Mouse (Mus musculus): ENCODE data around the gene Tnfsfm13. TPM values are rescaled to one million over a fixed set of nuclear protein-coding genes. Genes with fewer than 3 reads are reported as not detected.

The Tnfsfm13 gene
- polyA plus RNA-seq, 1 experiment = 1.6 TPM

DNA sequence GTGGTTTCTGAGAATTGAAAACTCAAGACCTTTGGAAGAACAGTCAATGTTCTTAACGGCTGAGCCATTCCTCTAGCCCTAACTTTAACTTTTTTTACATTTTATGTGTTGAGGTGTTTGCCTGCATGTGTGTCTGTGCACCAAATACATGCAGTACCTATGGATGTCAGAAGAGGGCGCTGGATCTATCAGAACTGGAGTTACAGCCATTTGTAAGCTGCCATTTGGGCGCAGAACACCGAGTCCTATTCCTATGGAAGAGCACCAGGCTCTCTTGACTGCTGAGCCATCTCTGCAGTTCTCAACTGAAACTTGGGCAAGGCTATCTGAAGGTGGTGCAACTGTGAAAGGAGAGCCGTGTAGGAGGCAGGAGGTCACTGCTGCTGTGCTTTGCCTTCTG is 2.7 kb upstream of the Tnfsfm13 start:
- no peak overlapping the region for H3K4me2 ChIP-seq (ENCODE audit: low read depth)
- no peak for TF ChIP-seq TCF12 (IDR thresholded peaks at IDR 0.05; ENCODE audit: insufficient read depth, poor library complexity, severe bottlenecking)
- TF ChIP-seq MYOD1 (IDR thresholded peaks at IDR 0.05; ENCODE audit: control insufficient read depth in 1 of 3, insufficient read length in 2 of 3, low read depth in 2 of 3) = no peak
- no peak for TF ChIP-seq POLR2AphosphoS2 (IDR thresholded peaks at IDR 0.05; ENCODE audit: insufficient read length, low read depth)
- no peak for TF ChIP-seq SRF (IDR thresholded peaks at IDR 0.05; ENCODE audit: control insufficient read depth, insufficient read length, low read depth)
- TF ChIP-seq CEBPB (IDR thresholded peaks at IDR 0.05; ENCODE audit: insufficient read depth, poor library complexity, severe bottlenecking) = no peak
- TF ChIP-seq TCF3 (IDR thresholded peaks at IDR 0.05; ENCODE audit: insufficient read length, low read depth) = no peak
- no peak for TF ChIP-seq REST (IDR thresholded peaks at IDR 0.05; ENCODE audit: insufficient read depth, insufficient read length)
- TF ChIP-seq MYOG (IDR thresholded peaks at IDR 0.05; ENCODE audit: control insufficient read depth in 1 of 3, insufficient read depth in 1 of 3, insufficient read length in 2 of 3, low read depth in 2 of 3) = no peak
- TF ChIP-seq E2F4 (IDR thresholded peaks at IDR 0.05; ENCODE audit: insufficient read depth) = no peak
- no peak for TF ChIP-seq POLR2A (IDR thresholded peaks at IDR 0.05; ENCODE audit: insufficient read length, low read depth)
- no peak for TF ChIP-seq MAX (IDR thresholded peaks at IDR 0.05; ENCODE audit: low read depth)
- TF ChIP-seq USF1 (IDR thresholded peaks at IDR 0.05; ENCODE audit: low read depth) = no peak

DNA sequence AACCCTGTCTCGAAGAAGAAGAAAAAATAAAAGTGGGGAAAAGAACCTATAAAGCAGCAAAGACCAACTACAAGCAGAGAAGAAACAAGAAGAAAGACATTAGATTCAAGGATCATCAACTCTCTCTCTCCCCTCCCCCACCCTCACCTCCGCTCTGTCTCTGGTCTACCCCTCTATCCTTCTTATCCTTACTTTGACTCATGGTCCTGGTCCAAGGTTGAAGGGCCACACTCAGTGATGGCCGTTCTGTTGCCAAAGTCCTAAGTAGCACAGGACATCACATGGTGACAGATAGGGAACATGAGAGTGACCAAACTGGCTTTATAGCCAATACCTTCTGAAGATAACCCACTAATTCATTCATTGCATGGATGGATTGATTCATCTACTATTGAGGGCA is 1.5 kb upstream of the Tnfsfm13 start:
- no peak overlapping the region for H3ac ChIP-seq (ENCODE audit: control insufficient read depth, insufficient read length)
- TF ChIP-seq USF1 (IDR thresholded peaks at IDR 0.05; ENCODE audit: low read depth) = no peak
- no peak for TF ChIP-seq REST (IDR thresholded peaks at IDR 0.05; ENCODE audit: insufficient read depth, insufficient read length)
- TF ChIP-seq TCF12 (IDR thresholded peaks at IDR 0.05; ENCODE audit: insufficient read depth, poor library complexity, severe bottlenecking) = no peak
- no peak for TF ChIP-seq CEBPB (IDR thresholded peaks at IDR 0.05; ENCODE audit: insufficient read depth, poor library complexity, severe bottlenecking)
- TF ChIP-seq E2F4 (IDR thresholded peaks at IDR 0.05; ENCODE audit: insufficient read depth) = no peak
- no peaks in the 10 kb centered on the region for H3K27me3 ChIP-seq (ENCODE audit: control insufficient read depth, insufficient read depth, insufficient read length)
- no peak overlapping the region for H3K4me2 ChIP-seq (ENCODE audit: low read depth)
- H3K79me2 ChIP-seq (ENCODE audit: control insufficient read depth, insufficient read depth) = no peaks in the 10 kb centered on the region
- no peaks in the 10 kb centered on the region for H3K36me3 ChIP-seq (ENCODE audit: control insufficient read depth, insufficient read depth)
- no peak overlapping the region for H3K4me3 ChIP-seq

More for the DNA sequence above, 2.7 kb upstream of the Tnfsfm13 start:
- no peaks in the 10 kb centered on the region for H3K79me2 ChIP-seq (ENCODE audit: control insufficient read depth, insufficient read depth)
- no peaks in the 10 kb centered on the region for H3K36me3 ChIP-seq (ENCODE audit: control insufficient read depth, insufficient read depth)
- H3ac ChIP-seq (ENCODE audit: control insufficient read depth, insufficient read length) = no peak overlapping the region
- no peaks in the 10 kb centered on the region for H3K27me3 ChIP-seq (ENCODE audit: control insufficient read depth, insufficient read depth, insufficient read length)
- no peak overlapping the region for H3K4me3 ChIP-seq

DNA sequence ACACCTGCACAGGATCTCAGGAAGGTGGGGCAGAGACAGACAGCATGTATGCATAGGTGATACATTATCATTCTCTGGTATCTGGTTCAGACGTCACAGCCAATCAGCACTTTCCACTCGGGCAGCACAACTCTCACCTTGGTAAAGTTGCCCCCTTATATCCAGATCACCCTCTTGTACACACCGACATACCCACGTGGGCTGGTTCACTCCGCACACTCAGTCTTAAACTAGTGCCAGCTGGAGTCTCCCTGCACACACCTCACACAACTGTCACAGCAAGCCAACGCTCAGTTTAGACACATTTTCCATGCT is 895 bp downstream of the Tnfsfm13 start:
- Histone ChIP-seq H3K27me3 (ENCODE audit: control insufficient read depth, insufficient read depth, insufficient read length) (no peaks in the 10 kb centered on the region), H3K4me2 (ENCODE audit: low read depth) (peak overlapping the region; percentile 67), H3K79me2 (ENCODE audit: control insufficient read depth, insufficient read depth) (no peaks in the 10 kb centered on the region), H3K4me3 (peak overlapping the region; percentile 11), H3ac (ENCODE audit: control insufficient read depth, insufficient read length) (peak overlapping the region; percentile 11), H3K36me3 (ENCODE audit: control insufficient read depth, insufficient read depth) (no peaks in the 10 kb centered on the region)
- TF ChIP-seq TCF12 (IDR thresholded peaks at IDR 0.05; ENCODE audit: insufficient read depth, poor library complexity, severe bottlenecking) (no peak), USF1 (IDR thresholded peaks at IDR 0.05; ENCODE audit: low read depth) (no peak), MAX (IDR thresholded peaks at IDR 0.05; ENCODE audit: low read depth) (no peak)

- Histone ChIP-seq H3K27me3 (ENCODE audit: control insufficient read depth, insufficient read depth, insufficient read length) (no peaks in the 10 kb centered on the region), H3K4me3 (no peak overlapping the region), H3K36me3 (ENCODE audit: control insufficient read depth, insufficient read depth) (no peaks in the 10 kb centered on the region), H3K79me2 (ENCODE audit: control insufficient read depth, insufficient read depth) (no peaks in the 10 kb centered on the region), H3K4me2 (ENCODE audit: low read depth) (no peak overlapping the region), H3ac (ENCODE audit: control insufficient read depth, insufficient read length) (no peak overlapping the region)
- no peak for TF ChIP-seq TCF3 (IDR thresholded peaks at IDR 0.05; ENCODE audit: insufficient read length, low read depth)
- TF ChIP-seq SRF (IDR thresholded peaks at IDR 0.05; ENCODE audit: control insufficient read depth, insufficient read length, low read depth) = no peak
- TF ChIP-seq USF1 (IDR thresholded peaks at IDR 0.05; ENCODE audit: low read depth) = no peak
Measured at GRCm38 (mm10) chr11:69693421-69693965, 2.4 kb downstream of the Tnfsfm13 start.

GRCm38 (mm10) chr11:69692863-69693262 is 3.0 kb downstream of the Tnfsfm13 start:
- no peaks in the 10 kb centered on the region for H3K79me2 ChIP-seq (ENCODE audit: control insufficient read depth, insufficient read depth)
- H3K36me3 ChIP-seq (ENCODE audit: control insufficient read depth, insufficient read depth) = no peaks in the 10 kb centered on the region
- H3K27me3 ChIP-seq (ENCODE audit: control insufficient read depth, insufficient read depth, insufficient read length) = no peaks in the 10 kb centered on the region
- no peak overlapping the region for H3ac ChIP-seq (ENCODE audit: control insufficient read depth, insufficient read length)
- no peak overlapping the region for H3K4me2 ChIP-seq (ENCODE audit: low read depth)
- no peak overlapping the region for H3K4me3 ChIP-seq
- TF ChIP-seq E2F4 (IDR thresholded peaks at IDR 0.05; ENCODE audit: insufficient read depth) = no peak
- no peak for TF ChIP-seq TCF12 (IDR thresholded peaks at IDR 0.05; ENCODE audit: insufficient read depth, poor library complexity, severe bottlenecking)
- no peak for TF ChIP-seq POLR2A (IDR thresholded peaks at IDR 0.05; ENCODE audit: insufficient read length, low read depth)
- TF ChIP-seq MYOD1 (IDR thresholded peaks at IDR 0.05; ENCODE audit: control insufficient read depth in 1 of 3, insufficient read length in 2 of 3, low read depth in 2 of 3) = no peak
- no peak for TF ChIP-seq MAX (IDR thresholded peaks at IDR 0.05; ENCODE audit: low read depth)
- TF ChIP-seq TCF3 (IDR thresholded peaks at IDR 0.05; ENCODE audit: insufficient read length, low read depth) = no peak
- no peak for TF ChIP-seq POLR2AphosphoS2 (IDR thresholded peaks at IDR 0.05; ENCODE audit: insufficient read length, low read depth)
- no peak for TF ChIP-seq REST (IDR thresholded peaks at IDR 0.05; ENCODE audit: insufficient read depth, insufficient read length)
- no peak for TF ChIP-seq CEBPB (IDR thresholded peaks at IDR 0.05; ENCODE audit: insufficient read depth, poor library complexity, severe bottlenecking)
- no peak for TF ChIP-seq MYOG (IDR thresholded peaks at IDR 0.05; ENCODE audit: control insufficient read depth in 1 of 3, insufficient read depth in 1 of 3, insufficient read length in 2 of 3, low read depth in 2 of 3)
- no peak for TF ChIP-seq SRF (IDR thresholded peaks at IDR 0.05; ENCODE audit: control insufficient read depth, insufficient read length, low read depth)
